Mouse (Mus musculus): ENCODE results near the gene Timm29. TPM values are rescaled to one million over a fixed set of nuclear protein-coding genes. Genes with fewer than 3 reads are reported as not detected.

Timm29 gene
- 10 to 100 TPM; 45.5 to 48.2 TPM for total RNA-seq (2021)

- peak; percentile 94 to 98 for DNase-seq (ENCODE audit: low spot score in 2 of 2)
- intact Hi-C loops (cut with DNase I) = loop anchor here (2.0 kb wide), 1 partner anchor 46 kb away; the partner anchor contains the start of gene Carm1
Observed at GRCm38 (mm10) chr9:21592703-21593121, at the start of gene Timm29, which contains the start of gene Yipf2. Gene Timm29, plus strand, starts transcription at chr9:21592722. Gene Yipf2, minus strand, starts transcription at chr9:21592828.

GRCm38 (mm10) chr9:21545351-21545915, 47.1 kb upstream of the Timm29 start:
- intact Hi-C loops (cut with DNase I) = no loop called here
- DNase-seq (ENCODE audit: low spot score in 2 of 2) = no peak

GRCm38 (mm10) chr9:21545916-21546788, 46.4 kb upstream of the Timm29 start:
- peak; percentile 99 for DNase-seq (ENCODE audit: low spot score in 2 of 2)
- intact Hi-C loops (cut with DNase I) = loop anchor here (1.0 to 2.0 kb wide), 3 partner anchors 35 to 179 kb away; partner anchors contain the start of genes Ilf3, Timm29, Tmed1 and Yipf2

- DNase-seq (ENCODE audit: low spot score in 2 of 2) = no peak
Observed at GRCm38 (mm10) chr9:21546789-21547074, 45.8 kb upstream of the Timm29 start, which contains the start of gene Carm1. Gene Carm1, plus strand, starts transcription at chr9:21546894.

GRCm38 (mm10) chr9:21547075-21547941, 45.2 kb upstream of the Timm29 start:
- intact Hi-C loops (cut with DNase I) = loop anchor here (2.0 kb wide), 2 partner anchors 37 to 45 kb away; partner anchors contain the start of genes Timm29, Tmed1 and Yipf2
- DNase-seq (ENCODE audit: low spot score in 2 of 2) = peak; percentile 47 to 68

More at GRCm38 (mm10) chr9:21546789-21547074, 45.8 kb upstream of the Timm29 start, which contains the start of gene Carm1:
- intact Hi-C loops (cut with DNase I) = loop anchor here (1.0 to 2.0 kb wide), 3 partner anchors 36 to 179 kb away; partner anchors contain the start of genes Ilf3, Timm29, Tmed1 and Yipf2

GRCm38 (mm10) chr9:21551049-21551448, 41.5 kb upstream of the Timm29 start:
- no peak for DNase-seq (ENCODE audit: low spot score in 2 of 2)
- intact Hi-C loops (cut with DNase I) = no loop called here

- DNase-seq (ENCODE audit: low spot score in 2 of 2) = no peak
- intact Hi-C loops (cut with DNase I) = no loop called here
Observed at GRCm38 (mm10) chr9:21553607-21554273, 38.8 kb upstream of the Timm29 start.

GRCm38 (mm10) chr9:21555198-21555742, 37.3 kb upstream of the Timm29 start:
- intact Hi-C loops (cut with DNase I) = no loop called here
- no peak for DNase-seq (ENCODE audit: low spot score in 2 of 2)

GRCm38 (mm10) chr9:21556996-21557395, 35.5 kb upstream of the Timm29 start:
- intact Hi-C loops (cut with DNase I) = no loop called here
- no peak for DNase-seq (ENCODE audit: low spot score in 2 of 2)

- intact Hi-C loops (cut with DNase I) = no loop called here
Observed at GRCm38 (mm10) chr9:21557556-21557955, 35.0 kb upstream of the Timm29 start.

GRCm38 (mm10) chr9:21558366-21558765, 34.2 kb upstream of the Timm29 start:
- DNase-seq (ENCODE audit: low spot score in 2 of 2) = no peak
- intact Hi-C loops (cut with DNase I) = no loop called here

More at GRCm38 (mm10) chr9:21557556-21557955, 35.0 kb upstream of the Timm29 start:
- no peak for DNase-seq (ENCODE audit: low spot score in 2 of 2)

- DNase-seq (ENCODE audit: low spot score in 2 of 2) = no peak
- intact Hi-C loops (cut with DNase I) = no loop called here
Observed at GRCm38 (mm10) chr9:21559151-21559550, 33.4 kb upstream of the Timm29 start.

- intact Hi-C loops (cut with DNase I) = no loop called here
- DNase-seq (ENCODE audit: low spot score in 2 of 2) = no peak
Observed at GRCm38 (mm10) chr9:21564420-21564819, 28.1 kb upstream of the Timm29 start.

GRCm38 (mm10) chr9:21565004-21565586, 27.4 kb upstream of the Timm29 start:
- DNase-seq (ENCODE audit: low spot score in 2 of 2) = no peak
- intact Hi-C loops (cut with DNase I) = no loop called here

- intact Hi-C loops (cut with DNase I) = no loop called here
Observed at GRCm38 (mm10) chr9:21566538-21566937, 26.0 kb upstream of the Timm29 start.

GRCm38 (mm10) chr9:21567051-21567450, 25.5 kb upstream of the Timm29 start:
- intact Hi-C loops (cut with DNase I) = no loop called here
- no peak for DNase-seq (ENCODE audit: low spot score in 2 of 2)

More at GRCm38 (mm10) chr9:21566538-21566937, 26.0 kb upstream of the Timm29 start:
- DNase-seq (ENCODE audit: low spot score in 2 of 2) = no peak

- DNase-seq (ENCODE audit: low spot score in 2 of 2) = no peak
- intact Hi-C loops (cut with DNase I) = no loop called here
Observed at GRCm38 (mm10) chr9:21568657-21569255, 23.8 kb upstream of the Timm29 start.
